Mouse (Mus musculus): ENCODE results near the gene Nfib. TPM values are rescaled to one million over a fixed set of nuclear protein-coding genes. Genes with fewer than 3 reads are reported as not detected.

Gene Nfib
- total and polyA plus RNA-seq, 3 experiments = not detected

DNA sequence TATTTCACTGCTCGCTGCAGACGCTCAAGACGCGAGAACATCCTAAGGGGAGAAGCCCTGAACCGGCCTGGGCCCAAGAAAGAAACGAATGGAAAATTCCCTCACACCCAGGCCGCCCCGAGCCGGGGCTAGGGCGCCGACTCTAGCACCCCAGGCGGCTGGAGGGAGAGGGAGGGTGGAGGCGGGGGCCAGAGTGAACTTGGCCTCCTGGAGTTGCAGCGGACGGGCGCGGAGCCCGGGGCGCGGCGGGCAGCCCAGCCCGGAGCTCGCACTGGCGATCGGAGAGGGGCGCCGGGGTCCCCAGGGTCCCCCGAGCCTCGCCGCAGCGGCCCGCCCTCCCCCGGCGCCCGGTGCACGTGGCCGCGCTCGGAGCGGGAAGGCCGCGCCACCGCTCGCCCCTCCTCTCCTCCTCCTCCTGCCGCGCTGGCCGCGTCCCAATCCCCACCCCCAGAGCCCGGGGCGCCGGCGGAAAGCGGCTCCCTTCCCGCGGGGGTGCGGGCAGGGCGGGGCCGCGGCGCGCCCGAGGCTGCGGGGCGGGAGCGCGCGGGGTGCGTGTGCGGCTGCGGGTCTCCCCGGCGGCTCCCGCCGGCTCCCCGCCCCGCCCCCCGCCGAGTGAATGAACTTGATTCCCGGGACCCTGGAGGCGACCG, 199.3 kb downstream of the Nfib start:
- Histone ChIP-seq H3K27ac (ENCODE audit: control insufficient read depth, low read depth, low read length) (no peak overlapping the region), H3K27me3 (ENCODE audit: control insufficient read depth in 1 of 2, insufficient read depth in 2 of 2, low read length in 2 of 2) (no peaks in the 10 kb centered on the region), H3K4me3 (ENCODE audit: control insufficient read depth in 1 of 2, insufficient read depth in 1 of 2, low read depth in 2 of 2, low read length in 2 of 2) (no peak overlapping the region)

DNA sequence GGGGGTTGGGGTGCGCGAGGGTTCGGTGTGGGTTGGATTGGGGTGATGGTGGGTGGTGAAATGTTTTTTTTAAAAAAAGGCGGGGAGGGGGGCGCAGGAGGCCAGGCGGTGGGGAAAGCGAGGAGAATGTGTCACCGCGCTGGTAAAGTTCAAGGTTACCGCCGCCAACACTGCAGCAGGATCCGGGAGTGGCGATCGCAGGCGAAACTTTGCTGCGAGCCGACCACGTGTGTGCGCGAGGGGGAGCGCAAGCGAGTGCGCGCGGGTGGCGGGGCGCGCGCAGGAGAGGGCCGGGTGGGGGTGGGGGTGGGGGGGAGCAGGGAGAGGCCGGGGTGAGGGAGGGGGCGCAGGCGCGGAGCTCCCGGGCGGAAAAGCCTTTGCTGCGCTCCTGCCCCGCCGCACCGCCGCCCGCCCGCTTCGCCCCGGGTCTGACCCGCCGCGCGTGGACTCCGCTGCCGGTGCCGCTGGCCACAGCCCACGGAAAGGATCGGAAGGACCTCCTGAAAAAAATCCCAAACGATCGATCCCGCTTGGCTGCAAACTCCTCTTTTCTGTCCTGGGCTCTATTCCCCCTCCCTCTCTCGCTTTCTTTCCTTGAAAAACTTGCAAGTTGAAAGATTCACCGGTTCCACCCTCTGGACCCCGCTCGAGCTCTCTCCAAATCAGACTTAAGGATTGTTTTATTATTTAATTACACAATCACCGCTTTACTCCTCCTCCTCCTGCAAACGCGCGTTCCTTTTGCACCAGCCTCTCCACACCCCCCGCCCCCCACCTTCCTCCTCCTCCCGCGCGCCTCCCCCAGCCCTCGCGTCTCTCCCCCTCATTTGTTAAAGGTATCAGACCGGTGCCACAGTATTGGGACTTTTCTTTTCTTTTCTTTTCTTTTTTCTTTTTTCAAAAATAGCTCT, 200.2 kb downstream of the Nfib start:
- H3K4me1 ChIP-seq (ENCODE audit: control insufficient read depth in 1 of 2, insufficient read depth in 2 of 2, low read length in 2 of 2) = no peaks in the 10 kb centered on the region
- no peaks in the 10 kb centered on the region for H3K27me3 ChIP-seq (ENCODE audit: control insufficient read depth in 1 of 2, insufficient read depth in 2 of 2, low read length in 2 of 2)
- no peaks in the 10 kb centered on the region for H3K79me2 ChIP-seq (ENCODE audit: control insufficient read depth, insufficient read depth, low read length, poor library complexity)
- no peak overlapping the region for H3K27ac ChIP-seq (ENCODE audit: control insufficient read depth, low read depth, low read length)
- H3K36me3 ChIP-seq (ENCODE audit: control insufficient read depth in 1 of 2, insufficient read depth in 2 of 2, low read length in 2 of 2) = no peaks in the 10 kb centered on the region
- H3K4me3 ChIP-seq (ENCODE audit: control insufficient read depth in 1 of 2, insufficient read depth in 1 of 2, low read depth in 2 of 2, low read length in 2 of 2) = no peak overlapping the region
- no peak for DNase-seq (ENCODE audit: low read depth, low spot score)
- H3K9ac ChIP-seq (ENCODE audit: control insufficient read depth, low read depth, low read length, poor library complexity, severe bottlenecking) = no peak overlapping the region
- TF ChIP-seq USF2 (IDR thresholded peaks at IDR 0.05; ENCODE audit: borderline replicate concordance in 1 of 2, insufficient read depth in 1 of 2, low read depth in 1 of 2, low read length in 2 of 2) = no peak
- no peak for TF ChIP-seq EP300 (IDR thresholded peaks at IDR 0.05; ENCODE audit: low read depth in 1 of 2, low read length in 2 of 2)
- TF ChIP-seq MYC (IDR thresholded peaks at IDR 0.05; ENCODE audit: low read depth, low read length) = no peak
- no peak for TF ChIP-seq SIN3A (IDR thresholded peaks at IDR 0.05; ENCODE audit: low read length)
- no peak for TF ChIP-seq ZC3H11A (IDR thresholded peaks at IDR 0.05; ENCODE audit: low read depth, low read length)
- TF ChIP-seq CHD2 (IDR thresholded peaks at IDR 0.05; ENCODE audit: low read length) = no peak
- no peak for TF ChIP-seq NELFE (IDR thresholded peaks at IDR 0.05; ENCODE audit: low read depth, low read length)
- TF ChIP-seq POLR2AphosphoS5 (IDR thresholded peaks at IDR 0.05; ENCODE audit: borderline replicate concordance, low read depth, low read length) = no peak
- TF ChIP-seq MAX (IDR thresholded peaks at IDR 0.05; ENCODE audit: low read length) = no peak
- no peak for TF ChIP-seq TCF12 (IDR thresholded peaks at IDR 0.05; ENCODE audit: low read depth, low read length)
- no peak for TF ChIP-seq USF1 (IDR thresholded peaks at IDR 0.05; ENCODE audit: low read depth, low read length)
- no peak for TF ChIP-seq KAT2A (conservative IDR thresholded peaks at IDR 0.05; ENCODE audit: low read depth, low read length)
- TF ChIP-seq ETS1 (IDR thresholded peaks at IDR 0.05; ENCODE audit: low read depth, low read length) = no peak
- no peak for TF ChIP-seq BHLHE40 (IDR thresholded peaks at IDR 0.05; ENCODE audit: borderline replicate concordance, low read depth, low read length)
- no peak for TF ChIP-seq E2F4 (IDR thresholded peaks at IDR 0.05; ENCODE audit: borderline replicate concordance, low read depth, low read length)
- TF ChIP-seq TBP (IDR thresholded peaks at IDR 0.05; ENCODE audit: low read depth, low read length) = no peak
- TF ChIP-seq RCOR1 (IDR thresholded peaks at IDR 0.05; ENCODE audit: low read depth, low read length) = no peak
- TF ChIP-seq MYB (IDR thresholded peaks at IDR 0.05; ENCODE audit: low read depth, low read length) = no peak
- no peak for TF ChIP-seq GATA1 (IDR thresholded peaks at IDR 0.05; ENCODE audit: low read depth, low read length)
- H3K9me3 ChIP-seq (replicated peaks; ENCODE audit: insufficient read depth, low read length) = no peaks in the 10 kb centered on the region

More for the DNA sequence above, 199.3 kb downstream of the Nfib start:
- Histone ChIP-seq H3K9me3 (replicated peaks; ENCODE audit: insufficient read depth, low read length) (no peaks in the 10 kb centered on the region), H3K9ac (ENCODE audit: control insufficient read depth, low read depth, low read length, poor library complexity, severe bottlenecking) (no peak overlapping the region), H3K36me3 (ENCODE audit: control insufficient read depth in 1 of 2, insufficient read depth in 2 of 2, low read length in 2 of 2) (no peaks in the 10 kb centered on the region), H3K4me1 (ENCODE audit: control insufficient read depth in 1 of 2, insufficient read depth in 2 of 2, low read length in 2 of 2) (no peaks in the 10 kb centered on the region), H3K79me2 (ENCODE audit: control insufficient read depth, insufficient read depth, low read length, poor library complexity) (no peaks in the 10 kb centered on the region)
- no peak for DNase-seq (ENCODE audit: low read depth, low spot score)
- TF ChIP-seq USF2 (IDR thresholded peaks at IDR 0.05; ENCODE audit: borderline replicate concordance in 1 of 2, insufficient read depth in 1 of 2, low read depth in 1 of 2, low read length in 2 of 2) (no peak), JUND (IDR thresholded peaks at IDR 0.05; ENCODE audit: low read depth, low read length) (no peak), E2F4 (IDR thresholded peaks at IDR 0.05; ENCODE audit: borderline replicate concordance, low read depth, low read length) (no peak), UBTF (IDR thresholded peaks at IDR 0.05; ENCODE audit: borderline replicate concordance, insufficient read depth, low read depth, low read length) (no peak), EP300 (IDR thresholded peaks at IDR 0.05; ENCODE audit: low read depth in 1 of 2, low read length in 2 of 2) (no peak), HCFC1 (IDR thresholded peaks at IDR 0.05; ENCODE audit: low read depth, low read length) (no peak), NELFE (IDR thresholded peaks at IDR 0.05; ENCODE audit: low read depth, low read length) (no peak), MYC (IDR thresholded peaks at IDR 0.05; ENCODE audit: low read depth, low read length) (no peak), MAX (IDR thresholded peaks at IDR 0.05; ENCODE audit: low read length) (no peak), ETS1 (IDR thresholded peaks at IDR 0.05; ENCODE audit: low read depth, low read length) (no peak), GABPA (IDR thresholded peaks at IDR 0.05; ENCODE audit: low read depth, low read length) (no peak), TBP (IDR thresholded peaks at IDR 0.05; ENCODE audit: low read depth, low read length) (no peak), ZKSCAN1 (IDR thresholded peaks at IDR 0.05; ENCODE audit: low read depth, low read length) (no peak), RAD21 (IDR thresholded peaks at IDR 0.05; ENCODE audit: low read depth, low read length) (no peak), ZMIZ1 (IDR thresholded peaks at IDR 0.05; ENCODE audit: low read depth, low read length) (no peak), TCF12 (IDR thresholded peaks at IDR 0.05; ENCODE audit: low read depth, low read length) (no peak), MEF2A (IDR thresholded peaks at IDR 0.05; ENCODE audit: extremely low read depth, insufficient replicate concordance, low read depth, low read length, poor library complexity, severe bottlenecking) (no peak)
